Mouse (Mus musculus) small intestine, adult 2 months (tissue): Measurements from ENCODE around the gene Tdp1.

ENCODE experiments used
- CTCF ChIP-seq: fragments of 200-500 bp; IDR thresholded peaks from 2 replicates; pipeline ENCODE4 v1.5.1; 2012; ENCODE audit warnings: low read depth, mild to moderate bottlenecking, control low read depth, inconsistent platforms, low read length, moderate library complexity, mixed read lengths; ENCODE audit not compliant: insufficient replicate concordance, insufficient read length; ENCODE audit errors: extremely low read depth
- POLR2A ChIP-seq: fragments of 200-500 bp; IDR thresholded peaks from 2 replicates; pipeline ENCODE4 v1.6.1; 2012; ENCODE audit warnings: low read depth, mild to moderate bottlenecking, control low read depth, inconsistent platforms, low read length, moderate library complexity

DNA sequence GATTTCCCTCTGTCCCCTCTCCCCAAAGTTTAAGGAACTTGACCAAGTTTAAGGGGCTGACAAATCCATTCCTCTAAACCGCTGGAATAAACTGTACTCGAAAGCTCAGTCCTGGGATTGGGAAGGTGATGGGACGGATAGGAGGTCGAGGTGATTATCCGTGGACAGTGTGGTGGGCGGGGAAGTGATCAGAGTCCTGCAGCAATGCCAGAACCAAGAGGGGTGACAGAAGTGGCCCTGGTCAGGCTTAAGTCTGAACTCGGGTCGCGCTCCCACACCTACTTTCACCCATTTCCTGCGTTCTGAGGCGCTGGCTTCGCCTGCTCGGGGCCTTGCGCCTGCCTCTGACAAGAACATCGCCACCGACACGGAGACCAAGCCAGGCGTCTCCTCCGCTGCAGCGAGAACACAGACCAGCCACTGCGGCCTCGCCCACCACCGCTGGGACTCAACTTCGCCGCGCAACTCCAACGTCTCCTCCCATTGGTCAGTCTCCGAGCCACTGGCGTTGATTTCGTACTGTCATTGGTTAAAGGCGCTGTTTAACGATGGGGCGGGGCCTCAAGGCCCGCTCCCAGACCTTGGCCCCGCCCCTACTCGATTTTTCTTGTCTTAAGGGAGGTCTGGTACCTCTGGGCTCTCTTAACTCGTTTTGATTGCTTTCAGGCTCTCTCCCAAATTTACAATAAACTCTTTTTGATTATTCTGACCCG lies 1.2 kb upstream of the Tdp1 start:
- TF ChIP-seq POLR2A (peak; percentile 25; the same call in 1 of the 2 replicates), CTCF (no peak)
